Mouse (Mus musculus) gastrocnemius, postnatal 25 days (tissue): ENCODE measurements at regions not wholly inside any gene's neighbourhood (a gene's known extent, or its start where the extent isn't known, plus 50 kb on each side); places are given as distances from the start of the nearest gene placed in this dataset.

Experiments used
- DNase-seq: peaks from one replicate; pipeline ENCODE4 v3.0.0; 2022

GRCm38 (mm10) chr9:102782926-102783850, 51.5 kb upstream of the Ryk start:
- DNase-seq: no peak

- DNase-seq: peak; percentile 82
These were observed 50.2 kb upstream of the Ryk start for GRCm38 (mm10) chr9:102784329-102785026.
